Mouse (Mus musculus) mouse trophoblast stem cell (cell line): ENCODE measurements around the gene Prkca.

ENCODE experiments used
- in situ Hi-C, 2 experiments: fragments of 300-500 bp; cut with MseI, MboI; formaldehyde crosslinking; loops; 2 replicates in 1 of 2; 3 replicates in 1 of 2; pipeline ENCODE4 v1.15.1; 2025

The Prkca gene

GRCm38 (mm10) chr11:108210749-108211148 lies 133.0 kb downstream of the Prkca start:
- in situ Hi-C loops: no loop called here

- in situ Hi-C loops: no loop called here
Measured at GRCm38 (mm10) chr11:108206602-108207001, 137.1 kb downstream of the Prkca start.

- in situ Hi-C loops: no loop called here
Measured at GRCm38 (mm10) chr11:108204895-108205248, 138.9 kb downstream of the Prkca start.

- in situ Hi-C loops: no loop called here
Measured at GRCm38 (mm10) chr11:108204202-108204894, 139.4 kb downstream of the Prkca start.

- in situ Hi-C loops: no loop called here
Measured at GRCm38 (mm10) chr11:108202835-108203234, 140.9 kb downstream of the Prkca start.

GRCm38 (mm10) chr11:108200679-108201586 lies 142.8 kb downstream of the Prkca start:
- in situ Hi-C loops: no loop called here

GRCm38 (mm10) chr11:108199429-108199985 lies 144.2 kb downstream of the Prkca start:
- in situ Hi-C loops: no loop called here

GRCm38 (mm10) chr11:108198592-108198991 lies 145.1 kb downstream of the Prkca start:
- in situ Hi-C loops: no loop called here

- in situ Hi-C loops: no loop called here
Measured at GRCm38 (mm10) chr11:108197427-108198218, 146.1 kb downstream of the Prkca start.

GRCm38 (mm10) chr11:108196796-108197195 lies 146.9 kb downstream of the Prkca start:
- in situ Hi-C loops: no loop called here

GRCm38 (mm10) chr11:108190298-108190697 lies 153.4 kb downstream of the Prkca start:
- in situ Hi-C loops: no loop called here

GRCm38 (mm10) chr11:108189362-108189761 lies 154.4 kb downstream of the Prkca start:
- in situ Hi-C loops: no loop called here

- in situ Hi-C loops: no loop called here
Measured at GRCm38 (mm10) chr11:108182421-108182820, 161.3 kb downstream of the Prkca start.

- in situ Hi-C loops: no loop called here
Measured at GRCm38 (mm10) chr11:108181012-108181713, 162.6 kb downstream of the Prkca start.

GRCm38 (mm10) chr11:108178802-108179201 lies 164.9 kb downstream of the Prkca start:
- in situ Hi-C loops: no loop called here

- in situ Hi-C loops: no loop called here
Measured at GRCm38 (mm10) chr11:108178258-108178657, 165.5 kb downstream of the Prkca start.

GRCm38 (mm10) chr11:108176715-108177114 lies 167.0 kb downstream of the Prkca start:
- in situ Hi-C loops: no loop called here

- in situ Hi-C loops: no loop called here
Measured at GRCm38 (mm10) chr11:108171917-108172316, 171.8 kb downstream of the Prkca start.

- in situ Hi-C loops: no loop called here
Measured at GRCm38 (mm10) chr11:108171260-108171659, 172.5 kb downstream of the Prkca start.

- in situ Hi-C loops: no loop called here
Measured at GRCm38 (mm10) chr11:108170107-108170506, 173.6 kb downstream of the Prkca start.

GRCm38 (mm10) chr11:108165725-108166124 lies 178.0 kb downstream of the Prkca start:
- in situ Hi-C loops: no loop called here
